Mouse (Mus musculus) thymus, postnatal 4 days (tissue): Measurements from ENCODE around the gene Slain1.
"Not testable (repeated sequence)": the region's sequence is repeated elsewhere in the genome, so short reads cannot be mapped to it uniquely, and the experiment has no call there.

Source experiments
- DNase-seq: peaks from one replicate; pipeline ENCODE4 v3.0.0; 2021

Slain1 gene

DNA sequence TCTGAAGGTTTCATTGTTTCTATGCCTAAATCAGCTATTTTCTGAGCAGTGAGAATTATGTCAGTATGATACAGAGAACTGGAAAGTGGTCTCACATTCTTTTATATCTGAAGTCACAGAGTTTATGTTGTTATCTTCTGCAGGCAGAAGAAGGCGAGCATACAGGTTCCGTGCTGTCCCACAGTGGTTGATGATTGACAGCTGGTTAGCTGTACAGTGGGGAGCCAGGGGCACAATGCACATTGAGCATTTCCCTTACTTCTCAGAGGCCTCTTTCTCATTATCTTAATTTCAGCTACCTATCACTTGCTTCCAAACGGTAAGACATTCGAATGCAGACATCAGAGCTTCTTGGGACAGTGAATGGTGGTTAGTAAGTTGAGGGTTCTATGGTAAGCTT is 73.8 kb downstream of the Slain1 start:
- DNase-seq: no peak

- no peak for DNase-seq
These were observed 78.5 kb downstream of the Slain1 start for GRCm38 (mm10) chr14:103728506-103728905.

- DNase-seq: no peak
These were observed 79.1 kb downstream of the Slain1 start for GRCm38 (mm10) chr14:103728951-103729725.

DNA sequence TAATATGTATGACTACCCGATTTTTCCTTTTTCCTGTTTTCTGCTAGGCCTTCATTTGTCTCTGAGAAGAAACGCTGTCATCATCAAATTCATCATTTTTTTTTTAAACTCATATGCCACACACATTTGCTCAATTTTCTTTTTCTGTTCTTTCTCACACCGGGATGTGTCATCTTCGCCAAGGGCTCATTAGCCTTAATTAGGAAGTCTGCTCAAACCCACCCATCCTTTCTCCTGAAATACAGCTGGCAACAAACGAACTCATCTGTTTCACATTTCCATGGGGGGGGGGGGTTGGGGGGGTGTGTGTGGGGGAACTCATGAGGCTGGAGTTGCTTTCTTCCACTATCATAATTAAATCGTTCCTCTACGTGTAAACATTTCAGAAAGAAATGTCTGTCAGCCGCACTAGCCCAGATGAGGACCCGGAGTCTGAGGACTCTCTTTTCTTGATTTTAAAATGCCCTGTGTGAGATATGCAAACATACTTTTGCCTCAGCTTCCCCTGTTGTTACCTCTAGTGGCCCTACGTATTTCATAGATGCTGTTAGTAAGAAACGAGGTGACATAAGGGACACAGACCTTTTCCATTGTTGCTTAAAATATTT is 79.8 kb downstream of the Slain1 start:
- no peak for DNase-seq

DNA sequence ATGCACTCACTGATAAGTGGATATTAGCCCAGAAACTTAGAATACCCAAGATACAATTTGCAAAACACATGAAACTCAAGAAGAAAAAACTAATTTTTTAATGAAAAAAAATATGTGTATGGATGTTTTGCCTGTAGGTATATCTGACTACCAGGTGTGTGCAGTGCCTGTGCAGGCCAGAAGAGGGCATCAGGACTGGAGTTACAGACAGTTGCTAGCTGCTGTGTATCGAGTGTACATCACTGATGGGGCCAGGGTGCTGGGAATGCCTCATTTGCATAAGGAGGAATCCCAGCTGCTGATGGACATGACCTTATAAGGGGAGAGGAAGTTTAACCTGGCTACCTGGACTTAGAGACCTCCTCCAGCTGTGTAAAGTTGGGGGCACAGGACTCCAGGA is 82.6 kb downstream of the Slain1 start:
- DNase-seq: peak; percentile 47

DNA sequence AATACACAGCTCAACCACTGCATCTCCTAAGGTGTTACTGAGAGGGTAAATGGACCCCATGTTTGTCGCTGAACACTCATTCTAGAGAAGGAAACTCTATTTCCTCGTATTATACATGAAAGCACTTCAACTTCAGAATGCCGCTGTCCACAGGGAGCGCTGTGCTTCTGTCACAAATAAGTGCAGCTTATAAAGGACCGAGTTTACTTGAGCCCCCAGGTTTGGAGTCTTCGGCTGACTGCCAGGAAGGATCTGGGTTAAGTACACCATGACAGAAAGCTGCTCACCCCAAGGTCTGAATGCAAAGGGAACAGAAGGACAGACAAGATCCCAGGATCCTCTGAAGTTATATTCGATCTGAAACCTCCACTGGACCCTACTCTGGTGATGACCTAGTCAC is 91.2 kb downstream of the Slain1 start:
- no peak for DNase-seq

DNA sequence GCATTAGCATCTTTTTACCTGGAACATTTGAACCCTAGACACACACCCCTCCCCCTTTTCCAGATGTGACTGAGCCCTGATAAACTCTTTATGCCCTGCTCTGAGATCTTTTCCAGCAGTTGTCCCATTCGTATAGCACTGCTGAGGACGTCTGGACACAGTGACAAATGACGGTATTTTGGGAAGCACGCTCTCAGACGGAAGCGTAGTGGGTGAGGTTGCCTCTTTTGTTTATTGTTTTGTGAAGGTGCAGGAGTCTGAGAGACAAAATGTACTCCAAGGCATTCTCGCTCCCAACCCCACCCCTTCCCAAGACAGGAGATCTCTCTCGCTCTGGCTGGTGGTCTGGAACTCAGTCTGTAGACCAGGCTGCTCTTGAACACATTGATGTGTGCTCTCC is 92.1 kb downstream of the Slain1 start:
- DNase-seq: no peak

- no peak for DNase-seq
These were observed 97.3 kb downstream of the Slain1 start for GRCm38 (mm10) chr14:103747345-103747744.

DNA sequence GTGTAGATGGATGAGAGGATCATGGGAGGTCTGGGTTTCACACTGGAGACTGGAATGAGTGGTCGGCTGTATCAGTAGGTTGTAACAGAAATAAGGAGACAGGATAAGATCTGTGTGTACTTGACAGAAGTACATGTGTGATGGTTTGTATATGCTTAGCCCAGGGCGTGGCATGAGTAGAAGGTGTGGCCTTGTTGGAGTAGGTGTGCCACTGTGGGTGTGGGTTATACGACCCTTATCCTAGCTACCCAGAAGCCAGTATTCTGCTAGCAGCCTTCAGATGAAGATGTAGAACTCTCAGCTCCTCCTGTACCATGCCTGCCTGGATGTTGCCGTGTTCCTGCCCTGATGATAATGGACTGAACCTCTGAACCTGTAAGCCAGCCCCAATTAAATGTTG is 100.6 kb downstream of the Slain1 start:
- not testable (repeated sequence) for DNase-seq

GRCm38 (mm10) chr14:103751384-103751783 is 101.4 kb downstream of the Slain1 start:
- DNase-seq: no peak

GRCm38 (mm10) chr14:103752773-103753172 is 102.7 kb downstream of the Slain1 start:
- no peak for DNase-seq

DNA sequence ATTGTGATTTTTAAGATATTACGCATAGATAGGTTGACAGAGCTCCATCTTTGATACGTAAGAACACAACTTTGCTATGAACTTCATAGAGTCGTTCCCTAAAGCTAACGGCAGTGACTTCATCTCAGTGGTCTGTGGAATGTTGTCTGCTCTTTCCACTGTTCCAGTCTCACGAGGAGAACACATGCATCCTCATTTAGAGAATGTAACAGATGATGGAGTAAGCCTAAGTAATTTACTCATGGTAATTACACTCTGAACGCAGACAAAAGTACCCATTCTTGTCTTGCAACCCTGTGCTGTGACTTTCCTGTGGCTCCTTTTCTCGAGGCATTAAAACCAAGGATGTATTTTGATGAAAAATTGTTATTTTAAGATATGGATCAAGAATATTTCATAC is 104.0 kb downstream of the Slain1 start:
- DNase-seq: no peak

DNA sequence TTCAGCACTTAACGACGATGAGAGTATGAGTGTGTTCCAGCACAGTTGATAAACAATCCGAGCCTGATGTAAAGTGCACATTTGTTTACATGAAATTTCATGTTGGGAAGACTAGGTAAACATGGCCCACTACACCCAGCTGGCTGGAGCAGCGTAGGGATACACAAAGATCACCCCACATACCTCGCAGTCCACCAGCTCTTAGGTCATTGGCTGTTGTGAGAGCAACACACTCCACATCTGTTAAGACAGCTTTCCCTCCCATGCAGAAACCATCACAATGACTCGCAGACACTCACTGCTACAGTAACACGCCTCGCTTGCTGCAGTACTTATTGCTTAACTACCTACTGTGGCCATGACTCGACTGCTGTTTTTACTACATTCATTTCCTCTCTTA is 104.4 kb downstream of the Slain1 start:
- DNase-seq: no peak
